50 mouse cellular contexts compared by ENCODE assay signal in the genomic region with DNA sequence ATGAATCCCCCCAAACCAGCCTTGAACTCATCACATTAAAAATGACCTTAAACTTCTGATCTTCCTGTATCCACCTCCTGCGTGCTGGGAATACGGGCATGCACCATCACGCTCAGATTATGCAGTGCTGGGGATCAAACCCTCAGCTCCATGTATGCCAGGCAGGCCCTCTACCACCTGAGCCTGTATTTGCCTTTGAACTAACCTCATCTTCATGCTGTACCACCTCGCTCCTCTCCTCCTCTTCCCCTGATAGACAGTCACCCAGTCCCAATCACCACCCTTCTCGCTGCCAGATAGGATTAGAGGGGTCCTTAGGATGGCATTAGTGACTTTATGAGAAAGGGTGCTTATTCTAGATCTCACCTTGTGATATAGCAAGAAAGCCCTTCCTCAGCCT. TPM values are rescaled to one million over a fixed set of nuclear protein-coding genes. Genes with fewer than 3 reads are reported as not detected.
"Had no signal": no experiment of that assay in that cellular context is flagged by ENCODE, and none has a peak within 500 bp of the region (broad histone marks: within the 10 kb centered on the region; RNA-seq: fewer than 3 reads in every experiment).

No protein-coding gene starts in this region.

- H3K9ac ChIP-seq: heart, embryonic 12.5 days; heart, embryonic 13.5 days; heart, embryonic 15.5 days; hindbrain, embryonic 12.5 days; hindbrain, embryonic 13.5 days; hindbrain, embryonic 14.5 days; hindbrain, embryonic 15.5 days; intestine, embryonic 15.5 days; kidney, embryonic 15.5 days had no signal

- DNase-seq: heart, postnatal 10 days; heart, postnatal 14 days; heart, postnatal 36 days; heart, postnatal 4 days; kidney, adult 11 months; kidney, adult 18-20 months; kidney, adult 2 months; kidney, adult 8-10 months; kidney, adult 9 months; kidney, postnatal 10 days; kidney, postnatal 14 days; kidney, postnatal 25 days; kidney, postnatal 36 days; kidney, postnatal 4 days; layer of hippocampus, adult 9-11 months; layer of hippocampus, postnatal 36 days had no signal

- H3K9me3 ChIP-seq: heart, embryonic 12.5 days; heart, embryonic 13.5 days; heart, embryonic 15.5 days; hindbrain, embryonic 10.5 days; hindbrain, embryonic 12.5 days; hindbrain, embryonic 13.5 days; hindbrain, embryonic 15.5 days; intestine, embryonic 15.5 days; kidney, embryonic 15.5 days had no signal

- H3K27ac ChIP-seq: heart, embryonic 13.5 days; heart, embryonic 15.5 days; hindbrain, embryonic 10.5 days; hindbrain, embryonic 12.5 days; hindbrain, embryonic 13.5 days; hindbrain, embryonic 14.5 days; hindbrain, embryonic 15.5 days; hindbrain, postnatal 0 days; intestine, embryonic 15.5 days; kidney, embryonic 15.5 days; kidney, postnatal 0 days; layer of hippocampus, adult 2 months; left cerebral cortex, adult 2 months had no signal

- H3K4me3 ChIP-seq: heart, embryonic 12.5 days; heart, embryonic 13.5 days; heart, embryonic 15.5 days; hindbrain, embryonic 10.5 days; hindbrain, embryonic 12.5 days; hindbrain, embryonic 13.5 days; hindbrain, embryonic 15.5 days; intestine, embryonic 15.5 days; kidney, embryonic 15.5 days; layer of hippocampus, adult 2 months; left cerebral cortex, adult 2 months had no signal

- H3K36me3 ChIP-seq: heart, embryonic 12.5 days; heart, embryonic 13.5 days; heart, embryonic 15.5 days; hindbrain, embryonic 10.5 days; hindbrain, embryonic 12.5 days; hindbrain, embryonic 13.5 days; hindbrain, embryonic 15.5 days; intestine, embryonic 15.5 days; kidney, embryonic 15.5 days had no signal

- H3K4me1 ChIP-seq: heart, embryonic 12.5 days; heart, embryonic 13.5 days; heart, embryonic 15.5 days; hindbrain, embryonic 10.5 days; hindbrain, embryonic 12.5 days; hindbrain, embryonic 13.5 days; hindbrain, embryonic 15.5 days; intestine, embryonic 15.5 days; kidney, embryonic 15.5 days had no signal

- H3K27me3 ChIP-seq: heart, embryonic 12.5 days; heart, embryonic 13.5 days; heart, embryonic 15.5 days; hindbrain, embryonic 12.5 days; hindbrain, embryonic 13.5 days; hindbrain, embryonic 15.5 days; intestine, embryonic 15.5 days; kidney, embryonic 15.5 days had no signal

RNA-seq across cellular contexts. Expression of a gene that starts 9.3 kb away (rescaled TPM):
- total RNA-seq: heart, postnatal 10 days; heart, postnatal 14 days; heart, postnatal 36 days; heart, postnatal 4 days; hematopoietic stem cell, adult 5-6 weeks; layer of hippocampus, adult 18-20 months; layer of hippocampus, adult 2 months; layer of hippocampus, adult 8-10 months; layer of hippocampus, postnatal 10 days; layer of hippocampus, postnatal 14 days; layer of hippocampus, postnatal 25 days; layer of hippocampus, postnatal 36 days; left cerebral cortex, adult 18-20 months; left cerebral cortex, adult 2 months; left cerebral cortex, adult 8-10 months had no signal
- polyA plus RNA-seq: heart, embryonic 11.5 days; heart, embryonic 12.5 days; heart, embryonic 13.5 days; heart, embryonic 14.5 days; heart, embryonic 15.5 days; heart, embryonic 16.5 days; heart, postnatal 0 days; hindbrain, embryonic 10.5 days; hindbrain, embryonic 11.5 days; hindbrain, embryonic 12.5 days; hindbrain, embryonic 13.5 days; hindbrain, postnatal 0 days; inflammation-experienced regulatory T-cells, adult 6 months; intestine, embryonic 14.5 days; intestine, embryonic 15.5 days; intestine, embryonic 16.5 days; intestine, postnatal 0 days; kidney, adult 2 months; kidney, embryonic 14.5 days; kidney, embryonic 15.5 days; kidney, embryonic 16.5 days; kidney, postnatal 0 days; large intestine, adult 2 months had no signal

RNA-seq across cellular contexts. Expression of a gene that starts 25.2 kb away (rescaled TPM):
- total RNA-seq: hematopoietic stem cell, adult 5-6 weeks had no signal
- polyA plus RNA-seq: heart, embryonic 15.5 days; heart, embryonic 16.5 days; heart, postnatal 0 days had no signal
